Mouse (Mus musculus) monocyte, adult 5-6 weeks (primary cell): ENCODE data around the gene Macrod2. TPM values are rescaled to one million over a fixed set of nuclear protein-coding genes. Genes with fewer than 3 reads are reported as not detected.

Experiments used
- ATAC-seq: fragments of 153-309, 156-312 bp; replicated peaks from 2 replicates; pipeline ENCODE4 v1.8.0; 2017; ENCODE audit warnings: mild to moderate bottlenecking; ENCODE audit not compliant: low TSS enrichment, insufficient number of reproducible peaks, severe bottlenecking, poor library complexity, low FRiP score
- total RNA-seq: library from RNA; stranded (forward); fragments of 200-1000, 200-491, 200-594 nt; gene quantifications from 3 replicates; pipeline ENCODE4 v1.2.3, GENCODE M21; 2017

Macrod2 gene
- total RNA-seq, 1 experiment from 2014 or later, result 7.0 TPM

- no peak for ATAC-seq
Observed at GRCm38 (mm10) chr2:141582933-141583332, 1187.8 kb downstream of the Macrod2 start.

- no peak for ATAC-seq
Observed at GRCm38 (mm10) chr2:141587290-141587689, 1192.2 kb downstream of the Macrod2 start.

GRCm38 (mm10) chr2:141591326-141591725, 1196.2 kb downstream of the Macrod2 start:
- ATAC-seq, result no peak

- no peak for ATAC-seq
Observed at GRCm38 (mm10) chr2:141594811-141595210, 1199.7 kb downstream of the Macrod2 start.

- ATAC-seq, result no peak
Observed at GRCm38 (mm10) chr2:141617721-141618120, 1222.6 kb downstream of the Macrod2 start.

- no peak for ATAC-seq
Observed at GRCm38 (mm10) chr2:141618257-141618656, 1223.1 kb downstream of the Macrod2 start.

- ATAC-seq, result no peak
Observed at GRCm38 (mm10) chr2:141664051-141664450, 1268.9 kb downstream of the Macrod2 start.

DNA sequence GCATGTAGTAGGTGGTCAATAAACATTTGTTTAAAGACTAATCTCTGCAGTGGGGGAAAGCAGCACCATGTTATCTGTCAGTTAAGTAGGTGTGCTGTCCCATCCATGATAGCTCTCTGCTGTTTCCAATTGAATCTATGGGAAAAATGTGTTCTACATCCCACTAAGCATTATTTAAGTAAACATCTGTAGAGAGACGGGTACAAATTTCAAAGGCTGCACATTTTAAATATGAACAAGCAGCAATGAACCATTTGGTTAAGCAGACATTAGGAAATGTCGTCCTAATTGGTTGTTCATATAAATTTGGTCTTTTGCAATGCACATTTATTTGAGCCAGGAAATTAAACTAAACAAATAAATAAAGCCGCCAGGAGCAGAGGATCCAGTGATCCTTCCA, 1277.7 kb downstream of the Macrod2 start:
- no peak for ATAC-seq

DNA sequence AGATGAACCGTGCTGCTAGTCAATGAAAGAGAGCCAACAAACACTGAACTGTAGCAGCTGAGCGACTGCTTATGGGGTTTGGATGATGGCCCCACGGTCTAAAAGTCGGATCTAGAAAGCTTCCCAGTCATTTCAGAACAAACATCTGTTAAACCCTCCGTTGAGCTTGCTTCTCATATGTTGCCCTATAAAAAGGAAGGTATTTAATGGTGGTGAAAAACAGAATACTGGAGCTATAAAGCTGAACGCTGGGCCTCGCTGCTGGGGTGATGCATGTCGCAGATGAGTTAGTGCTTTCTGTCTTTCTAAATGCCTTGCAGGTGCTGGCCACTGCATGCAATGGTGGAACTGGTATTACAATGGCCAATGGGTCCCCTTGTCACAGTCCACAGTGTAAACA, 1278.3 kb downstream of the Macrod2 start:
- ATAC-seq, result no peak

- no peak for ATAC-seq
Observed at GRCm38 (mm10) chr2:141697541-141697940, 1302.4 kb downstream of the Macrod2 start.

DNA sequence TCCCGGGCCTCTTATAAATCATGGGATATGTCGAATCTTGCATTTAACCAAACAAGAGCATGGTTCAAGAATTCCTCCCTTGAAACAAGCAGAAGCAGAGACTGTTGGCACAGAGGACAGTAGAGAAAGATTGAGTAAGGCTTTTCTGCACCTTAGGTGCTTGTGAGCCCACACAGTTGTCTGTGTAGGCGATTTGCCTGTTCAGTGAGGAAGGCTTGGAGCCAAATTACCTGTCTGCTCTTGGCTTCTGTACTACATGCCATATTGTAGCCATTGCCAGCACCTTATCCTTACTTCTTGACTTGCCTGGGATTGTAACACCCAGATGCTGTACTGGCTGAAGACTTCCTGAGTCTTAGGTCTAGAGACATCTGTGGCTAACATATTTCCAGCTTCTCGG, 1303.2 kb downstream of the Macrod2 start:
- ATAC-seq, result no peak

DNA sequence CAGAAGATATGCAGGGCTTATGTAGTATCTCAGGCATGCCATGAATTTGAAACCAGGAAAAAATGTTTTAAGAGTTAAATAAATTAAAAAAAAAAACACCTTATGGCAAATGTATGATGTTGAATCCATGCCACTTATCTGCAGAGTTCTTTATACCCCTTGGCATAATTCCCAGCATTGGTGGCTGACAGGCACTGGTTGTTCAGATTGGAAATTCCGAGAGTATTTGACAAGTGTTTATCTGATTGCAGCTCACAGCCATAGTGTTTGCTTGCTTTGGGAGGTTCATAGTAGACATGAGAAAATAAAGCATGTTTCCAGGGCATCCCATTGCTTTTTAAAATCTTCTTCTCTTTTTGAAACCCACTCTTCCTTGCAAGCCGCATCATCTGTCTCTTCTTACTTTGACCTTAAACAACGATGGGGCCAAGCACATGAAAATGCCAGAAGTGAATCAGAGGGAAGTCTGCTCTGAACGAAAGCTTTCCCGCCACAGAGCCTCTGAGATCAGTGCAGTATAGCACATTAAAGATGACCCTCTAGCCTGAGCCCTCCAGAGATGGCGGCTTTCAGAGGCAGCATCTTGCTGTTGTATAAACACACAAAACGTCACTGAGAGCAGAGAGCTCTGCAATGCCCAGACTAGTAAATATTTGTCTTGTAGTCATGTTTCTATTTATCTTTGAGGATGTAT, 1305.8 kb downstream of the Macrod2 start:
- ATAC-seq, result no peak

DNA sequence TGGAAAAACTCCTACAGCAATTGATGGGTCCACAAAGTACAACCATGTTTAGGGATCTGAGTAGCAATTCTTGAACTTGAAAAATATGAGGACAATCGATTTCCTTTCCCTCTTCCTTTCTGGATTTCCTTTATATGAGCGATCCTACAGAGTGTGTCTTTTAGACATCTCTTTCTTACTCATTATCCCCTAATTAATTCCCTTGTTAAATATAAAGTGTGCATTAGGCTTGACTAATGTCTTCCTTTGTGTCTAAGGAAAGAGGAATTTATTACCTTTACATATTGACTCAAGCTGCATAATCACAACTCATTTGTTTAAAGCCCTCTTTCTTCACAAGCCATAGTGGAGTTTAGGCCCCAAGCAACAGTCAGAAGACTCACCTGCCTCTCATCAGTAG, 1316.7 kb downstream of the Macrod2 start:
- no peak for ATAC-seq

DNA sequence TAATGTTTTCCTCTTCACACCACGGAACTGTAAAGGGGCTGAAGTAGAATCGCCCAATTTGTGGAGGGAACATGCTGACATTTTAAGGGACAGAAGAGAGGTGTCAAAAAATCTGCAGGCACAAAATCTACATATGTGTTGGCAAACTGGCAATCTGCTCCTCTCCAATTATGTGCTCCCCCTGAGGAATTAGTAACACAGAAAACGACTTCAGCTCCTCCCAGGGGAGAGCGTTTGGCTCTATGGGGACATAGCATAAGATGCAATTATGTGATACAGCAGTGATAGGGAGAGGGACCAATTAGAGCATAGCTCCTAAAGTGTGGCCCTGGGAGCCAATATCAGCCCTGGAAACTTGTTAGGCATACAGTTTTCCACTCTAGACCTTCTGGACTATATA, 1317.2 kb downstream of the Macrod2 start:
- no peak for ATAC-seq

GRCm38 (mm10) chr2:141715061-141715460, 1320.0 kb downstream of the Macrod2 start:
- no peak for ATAC-seq

GRCm38 (mm10) chr2:141722531-141722930, 1327.4 kb downstream of the Macrod2 start:
- ATAC-seq, result no peak

GRCm38 (mm10) chr2:141728998-141729397, 1333.9 kb downstream of the Macrod2 start:
- ATAC-seq, result no peak

DNA sequence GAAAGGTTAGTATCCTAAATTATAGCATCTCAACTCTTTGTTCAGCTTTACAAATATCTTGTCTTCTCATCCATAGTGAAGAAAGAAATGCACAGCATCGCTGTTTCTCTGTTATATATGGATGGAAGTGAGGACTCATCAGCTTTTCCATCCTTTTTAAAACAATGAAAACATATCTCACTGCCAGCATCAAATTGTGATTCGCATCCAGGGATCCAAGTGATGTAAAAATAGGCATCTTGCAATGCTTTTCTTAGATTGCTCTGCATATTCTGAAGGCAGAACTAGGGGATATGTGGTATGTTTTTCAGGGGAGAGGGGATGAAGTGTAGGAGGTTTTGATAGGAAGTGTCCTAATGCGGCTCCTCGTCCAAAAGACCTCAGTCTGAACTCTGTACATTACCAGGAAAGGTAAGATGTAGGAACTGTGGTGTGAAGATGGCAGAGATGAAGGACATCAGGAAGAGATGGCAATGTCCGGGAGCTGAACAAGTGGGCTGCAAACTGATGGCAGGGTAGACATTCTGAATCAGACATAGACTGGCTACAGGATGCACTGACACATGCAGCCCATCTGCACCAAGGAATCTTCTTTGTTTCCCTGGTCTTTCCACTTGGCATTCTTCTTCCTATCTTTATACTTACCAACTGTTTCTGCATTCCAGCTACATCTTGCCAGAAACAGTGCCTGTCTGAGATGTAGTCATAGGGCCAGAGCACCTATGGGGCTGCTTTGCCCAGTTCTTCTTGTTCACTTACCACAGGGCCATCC, 1341.8 kb downstream of the Macrod2 start:
- ATAC-seq, result no peak

DNA sequence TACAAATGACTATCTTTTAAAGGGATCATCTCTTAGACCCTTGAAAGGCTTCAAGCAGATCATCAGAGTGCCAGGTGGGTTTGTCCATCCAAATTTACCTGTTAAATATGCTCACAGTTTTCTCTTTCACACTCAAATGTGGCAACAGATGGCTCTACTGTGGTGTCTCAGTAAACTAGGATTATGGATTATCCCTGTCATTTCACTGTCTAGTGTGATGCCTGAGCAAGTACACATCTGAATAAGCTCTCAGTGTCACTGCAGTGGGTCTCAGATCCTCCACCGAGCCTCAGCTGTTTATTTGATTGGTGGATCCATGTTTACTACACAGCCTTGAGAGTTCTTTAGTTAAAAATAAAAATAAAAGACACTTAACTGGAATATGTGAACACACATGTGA, 1343.6 kb downstream of the Macrod2 start:
- ATAC-seq, result no peak

GRCm38 (mm10) chr2:141740318-141740717, 1345.2 kb downstream of the Macrod2 start:
- no peak for ATAC-seq
